Mouse (Mus musculus): ENCODE measurements around the gene Prtg. TPM values are rescaled to one million over a fixed set of nuclear protein-coding genes. Genes with fewer than 3 reads are reported as not detected.
A peak's percentile ranks its signal among the peaks of the same experiment; 100 is the strongest.

The Prtg gene
- total and polyA plus RNA-seq, 3 experiments: not detected

DNA sequence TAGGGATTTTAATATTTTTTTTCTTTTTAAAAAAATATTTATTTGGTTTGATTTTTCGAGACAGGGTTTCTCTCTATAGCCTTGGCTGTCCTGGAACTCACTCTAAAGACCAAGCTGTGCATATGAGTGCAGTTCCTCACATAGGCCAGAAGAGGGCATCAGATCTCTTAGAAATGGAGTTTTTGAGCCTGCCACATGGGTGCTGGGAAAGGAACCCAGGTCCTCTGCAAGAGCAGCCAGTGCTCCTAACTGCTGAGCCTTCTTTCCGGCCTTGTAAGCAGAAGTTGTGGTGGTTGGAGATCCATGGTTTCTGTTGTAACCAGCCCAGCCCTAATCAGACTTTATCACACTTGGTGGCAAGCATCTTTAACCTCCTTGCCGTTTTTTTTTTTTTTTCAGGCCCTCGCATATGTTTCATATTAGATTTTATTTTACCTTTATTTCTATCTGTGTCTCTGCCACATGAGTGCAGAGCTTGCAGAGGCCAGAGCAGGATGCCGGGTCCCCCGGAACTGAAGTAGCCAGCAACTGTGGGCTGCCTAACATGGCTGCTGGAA, 88.2 kb downstream of the Prtg start:
- DNase-seq (ENCODE audit: extremely low read depth): no peak
- H3K4me2 ChIP-seq (ENCODE audit: insufficient read depth, low read depth, poor library complexity, severe bottlenecking): no peak overlapping the region
- TF ChIP-seq ZC3H11A (IDR thresholded peaks at IDR 0.05; ENCODE audit: low read depth, low read length): no peak
- TF ChIP-seq CTCF (conservative IDR thresholded peaks at IDR 0.05 in 1 of 2, IDR thresholded peaks at IDR 0.05 in 1 of 2; ENCODE audit: low read depth in 2 of 2, low read length in 2 of 2): peak; percentile 11 to 38; a peak in 2 of 4 replicates
- no peak for TF ChIP-seq TBP (conservative IDR thresholded peaks at IDR 0.05; ENCODE audit: low read depth, low read length)
- no peak overlapping the region for H3K4me3 ChIP-seq (replicated peaks in 1 of 3; ENCODE audit: low read depth in 2 of 3, low read length in 2 of 3, poor library complexity in 1 of 3)
- H3K79me2 ChIP-seq (replicated peaks; ENCODE audit: control insufficient read depth, extremely low read depth, insufficient read depth, poor library complexity, severe bottlenecking): no peaks in the 10 kb centered on the region
- dilution Hi-C loops (cut with MboI; ENCODE audit: extremely low pct_ligation_motif_present, extremely low pct_unique_long_range_greater_than_20kb, low sequenced_read_pairs) (no loop called here), in situ Hi-C loops (cut with MboI; ENCODE audit: low pct_ligation_motif_present, low pct_unique_long_range_greater_than_20kb, low sequenced_read_pairs) (no loop called here)
- H3K4me1 ChIP-seq (ENCODE audit: control insufficient read depth in 1 of 2, insufficient read depth in 2 of 2): no peaks in the 10 kb centered on the region
- no peaks in the 10 kb centered on the region for H3K27me3 ChIP-seq (replicated peaks)
- H3K9ac ChIP-seq (ENCODE audit: insufficient read depth, low read depth): no peak overlapping the region
- H3K36me3 ChIP-seq (replicated peaks in 1 of 2; ENCODE audit: control insufficient read depth in 1 of 2, insufficient read depth in 1 of 2, low read length in 1 of 2): no peaks in the 10 kb centered on the region
- H3K27ac ChIP-seq (ENCODE audit: insufficient read depth, low read depth): no peak overlapping the region
- peaks cover 5% of the 10 kb centered on the region for H3K9me3 ChIP-seq (replicated peaks; ENCODE audit: low read length)

DNA sequence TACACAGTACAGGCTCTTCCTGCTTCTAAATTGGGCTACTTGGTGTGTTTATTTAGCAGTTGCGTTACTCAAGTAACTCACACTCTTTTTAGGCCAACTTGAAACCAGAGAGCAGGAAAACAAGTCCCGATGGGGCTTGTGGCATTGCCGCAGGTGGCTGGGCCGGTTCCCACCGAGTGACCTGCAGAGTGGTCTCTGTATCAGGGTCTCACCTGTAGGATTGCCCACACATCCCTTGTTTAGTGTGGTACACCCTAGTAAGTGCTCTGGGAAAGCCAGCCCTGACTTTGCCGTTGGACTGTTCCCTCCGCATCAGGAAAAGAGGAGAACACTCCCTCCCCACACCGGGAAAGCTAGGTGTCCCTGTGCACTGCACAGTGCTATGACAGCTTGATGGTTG, 95.4 kb downstream of the Prtg start:
- dilution Hi-C loops (cut with MboI; ENCODE audit: extremely low pct_ligation_motif_present, extremely low pct_unique_long_range_greater_than_20kb, low sequenced_read_pairs): no loop called here
- in situ Hi-C loops (cut with MboI; ENCODE audit: low pct_ligation_motif_present, low pct_unique_long_range_greater_than_20kb, low sequenced_read_pairs): no loop called here
- no peak overlapping the region for H3K4me2 ChIP-seq (ENCODE audit: insufficient read depth, low read depth, poor library complexity, severe bottlenecking)
- H3K9ac ChIP-seq (ENCODE audit: insufficient read depth, low read depth): no peak overlapping the region
- DNase-seq (ENCODE audit: extremely low read depth): no peak
- H3K27me3 ChIP-seq (replicated peaks): no peaks in the 10 kb centered on the region
- TF ChIP-seq GABPA (IDR thresholded peaks at IDR 0.05; ENCODE audit: insufficient replicate concordance, low read depth, low read length): no peak
- TF ChIP-seq CTCF (conservative IDR thresholded peaks at IDR 0.05 in 1 of 2, IDR thresholded peaks at IDR 0.05 in 1 of 2; ENCODE audit: low read depth in 2 of 2, low read length in 2 of 2): no peak
- no peak for TF ChIP-seq MXI1 (IDR thresholded peaks at IDR 0.05; ENCODE audit: low read depth, low read length)
- no peak for TF ChIP-seq PAX5 (IDR thresholded peaks at IDR 0.05; ENCODE audit: low read length)
- TF ChIP-seq IRF4 (IDR thresholded peaks at IDR 0.05; ENCODE audit: low read depth, low read length): no peak
- TF ChIP-seq CHD1 (IDR thresholded peaks at IDR 0.05; ENCODE audit: low read depth, low read length): no peak
- TF ChIP-seq HCFC1 (IDR thresholded peaks at IDR 0.05; ENCODE audit: low read depth, low read length): no peak
- TF ChIP-seq BHLHE40 (IDR thresholded peaks at IDR 0.05; ENCODE audit: low read depth, low read length): no peak
- TF ChIP-seq JUN (IDR thresholded peaks at IDR 0.05; ENCODE audit: insufficient read depth, low read depth, low read length): no peak
- TF ChIP-seq EP300 (IDR thresholded peaks at IDR 0.05; ENCODE audit: low read length): no peak
- TF ChIP-seq TCF12 (IDR thresholded peaks at IDR 0.05; ENCODE audit: low read depth, low read length): no peak
- no peak for TF ChIP-seq RAD21 (IDR thresholded peaks at IDR 0.05; ENCODE audit: low read depth, low read length)
- no peak for TF ChIP-seq TBP (conservative IDR thresholded peaks at IDR 0.05; ENCODE audit: low read depth, low read length)
- TF ChIP-seq KAT2A (IDR thresholded peaks at IDR 0.05; ENCODE audit: insufficient replicate concordance, low read length): no peak
- TF ChIP-seq MAZ (IDR thresholded peaks at IDR 0.05; ENCODE audit: low read depth, low read length): no peak
- TF ChIP-seq MAX (IDR thresholded peaks at IDR 0.05; ENCODE audit: low read length): no peak
- no peaks in the 10 kb centered on the region for H3K9me3 ChIP-seq (replicated peaks; ENCODE audit: low read length)
- H3K27ac ChIP-seq (ENCODE audit: insufficient read depth, low read depth): no peak overlapping the region
- no peaks in the 10 kb centered on the region for H3K36me3 ChIP-seq (replicated peaks in 1 of 2; ENCODE audit: control insufficient read depth in 1 of 2, insufficient read depth in 1 of 2, low read length in 1 of 2)
- H3K4me3 ChIP-seq (replicated peaks in 1 of 3; ENCODE audit: low read depth in 2 of 3, low read length in 2 of 3, poor library complexity in 1 of 3): no peak overlapping the region
- no peaks in the 10 kb centered on the region for H3K79me2 ChIP-seq (replicated peaks; ENCODE audit: control insufficient read depth, extremely low read depth, insufficient read depth, poor library complexity, severe bottlenecking)
- peaks cover 0 to 15% of the 10 kb centered on the region in 2 experiments; a peak in 2 of 4 replicates for H3K4me1 ChIP-seq (ENCODE audit: control insufficient read depth in 1 of 2, insufficient read depth in 2 of 2)

Data from CH12.LX (cell line).